24 mouse cellular contexts compared by ENCODE assay signal in genomic region chr1:37987856-37988255, GRCm38 (mm10). TPM values are rescaled to one million over a fixed set of nuclear protein-coding genes. Genes with fewer than 3 reads are reported as not detected.
"Had no signal": no experiment of that assay in that cellular context is flagged by ENCODE, and none has a peak within 500 bp of the region (broad histone marks: within the 10 kb centered on the region; RNA-seq: fewer than 3 reads in every experiment).

No protein-coding gene starts in this region.

- H3K4me2 ChIP-seq: neural tube, embryonic 13.5 days; neural tube, embryonic 15.5 days; stomach, embryonic 15.5 days had no signal

- H3K27ac ChIP-seq: neural tube, embryonic 13.5 days; neural tube, embryonic 15.5 days; stomach, embryonic 15.5 days; stomach, postnatal 0 days had no signal

- H3K9ac ChIP-seq: neural tube, embryonic 13.5 days; neural tube, embryonic 15.5 days; stomach, embryonic 15.5 days had no signal

- H3K4me3 ChIP-seq: neural tube, embryonic 13.5 days; neural tube, embryonic 15.5 days; stomach, embryonic 15.5 days had no signal

- DNase-seq: retina, postnatal 1 day; right cerebral cortex, adult 18-20 months; right cerebral cortex, postnatal 14 days; right cerebral cortex, postnatal 25 days; right cerebral cortex, postnatal 4 days; spleen, adult 18-20 months; thymus, adult 18-20 months; thymus, adult 2 months; thymus, postnatal 14 days; thymus, postnatal 25 days; thymus, postnatal 36 days; thymus, postnatal 4 days had no signal

- H3K9me3 ChIP-seq: neural tube, embryonic 13.5 days; neural tube, embryonic 15.5 days; stomach, embryonic 15.5 days had no signal

- H3K4me1 ChIP-seq: neural tube, embryonic 13.5 days; stomach, embryonic 15.5 days had no signal

- H3K27me3 ChIP-seq: neural tube, embryonic 13.5 days; neural tube, embryonic 15.5 days; stomach, embryonic 15.5 days had no signal

RNA-seq across cellular contexts. Expression of gene Lyg1, which starts 30.3 kb away (rescaled TPM):
- total RNA-seq: neutrophil, adult 5-6 weeks had no signal
- polyA plus RNA-seq: neural tube, embryonic 13.5 days; neural tube, embryonic 14.5 days; neural tube, embryonic 15.5 days; small intestine, adult 2 months; spleen, adult 2 months; stomach, embryonic 14.5 days; stomach, embryonic 15.5 days; stomach, embryonic 16.5 days; testis, adult 2 months; thymus, adult 2 months; urinary bladder, adult 2 months had no signal
